Mouse (Mus musculus) kidney, adult 2 months (tissue): ENCODE data around the gene Dbh.

Experiments used
- CTCF ChIP-seq: fragments of 200-500 bp; conservative IDR thresholded peaks from 2 replicates; pipeline ENCODE4 v1.5.1; 2011; ENCODE audit warnings: low read depth, mild to moderate bottlenecking, control low read depth, low read length, moderate library complexity, mixed read lengths; ENCODE audit not compliant: insufficient read depth, insufficient read length
- POLR2A ChIP-seq: fragments of 200-500 bp; IDR thresholded peaks from one replicate; pipeline ENCODE4 v1.6.1; 2011; ENCODE audit warnings: low read depth, low read length, control low read depth

DNA sequence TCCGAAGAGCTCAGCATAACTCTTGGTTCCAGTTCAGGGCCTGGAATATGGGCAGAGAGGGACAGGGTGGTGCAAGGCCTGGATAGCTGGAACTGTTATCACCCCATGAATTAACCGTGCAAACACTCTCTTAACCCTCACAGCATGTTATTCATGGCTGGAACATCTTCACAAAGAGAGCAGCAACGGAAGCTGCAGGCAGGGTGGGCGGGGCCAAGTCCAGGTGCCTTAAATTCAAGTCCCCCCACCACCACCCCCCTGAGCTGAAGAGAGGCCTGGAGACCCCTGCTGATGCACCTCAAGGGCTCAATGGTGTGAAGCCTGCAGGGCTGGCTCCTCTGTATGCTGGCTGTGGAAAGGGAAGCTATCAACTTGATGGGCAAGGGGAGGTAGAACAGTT, 38.5 kb upstream of the Dbh start:
- TF ChIP-seq CTCF (no peak), POLR2A (no peak)
